13 mouse cellular contexts compared by ENCODE assay signal in genomic region chr12:85687217-85687533, GRCm38 (mm10). TPM values are rescaled to one million over a fixed set of nuclear protein-coding genes. Genes with fewer than 3 reads are reported as not detected.
DNase-seq lines count a peak whose midpoint lies in the region; ATAC-seq and TF ChIP-seq lines count a peak whose summit lies in the region.
"Had no signal": no experiment of that assay in that cellular context is flagged by ENCODE, and none has a peak within 500 bp of the region (broad histone marks: within the 10 kb centered on the region; RNA-seq: fewer than 3 reads in every experiment).

No protein-coding gene starts in this region.

- 66% methylated on average over 7 of the region's 7 CpGs for WGBS in heart, embryonic 16.5 days
- 15% methylated on average over 7 of the region's 7 CpGs for WGBS in thymus, adult 2 months
- 64% methylated on average over 7 of the region's 7 CpGs for WGBS in limb, embryonic 15.5 days
- 89% methylated on average over 7 of the region's 7 CpGs for WGBS in forebrain, embryonic 14.5 days

- H3K27me3 ChIP-seq in heart, embryonic 16.5 days (ENCODE audit: control insufficient read depth, insufficient read depth, low read length): no peaks in the 10 kb centered on the region
- no peaks in the 10 kb centered on the region; the same call in 1 of the 2 replicates for H3K27me3 ChIP-seq in thymus, adult 2 months (ENCODE audit: control insufficient read depth, insufficient read depth, low read length)
- peaks cover 3% of the 10 kb centered on the region; the same call in 1 of the 2 replicates for H3K27me3 ChIP-seq in limb, embryonic 15.5 days
- H3K27me3 ChIP-seq in forebrain, embryonic 14.5 days (replicated peaks; ENCODE audit: control insufficient read depth, insufficient read depth, low read length): no peaks in the 10 kb centered on the region

- peak overlapping the region; percentile 57 for H3K4me2 ChIP-seq in heart, embryonic 16.5 days (ENCODE audit: low read depth, low read length)
- peak overlapping the region; percentile 35 for H3K4me2 ChIP-seq in limb, embryonic 15.5 days
- no peak overlapping the region for H3K4me2 ChIP-seq in forebrain, embryonic 14.5 days (ENCODE audit: low read length)

- H3K4me3 ChIP-seq in heart, embryonic 16.5 days (ENCODE audit: low read length): peak overlapping the region; percentile 45
- peak overlapping the region; percentile 70 for H3K4me3 ChIP-seq in thymus, adult 2 months (ENCODE audit: control insufficient read depth, insufficient read depth, low read length)
- peak overlapping the region; percentile 23; the same call in 1 of the 2 replicates for H3K4me3 ChIP-seq in limb, embryonic 15.5 days
- no peak overlapping the region for H3K4me3 ChIP-seq in forebrain, embryonic 14.5 days (ENCODE audit: low read depth, low read length)
- H3K4me3 ChIP-seq: myocyte had no signal

- H3K9ac ChIP-seq in heart, embryonic 16.5 days (ENCODE audit: low read length): no peak overlapping the region; the same call in 1 of the 2 replicates
- no peak overlapping the region for H3K9ac ChIP-seq in limb, embryonic 15.5 days
- H3K9ac ChIP-seq in forebrain, embryonic 14.5 days (ENCODE audit: low read length): no peak overlapping the region

- DNase-seq in heart, postnatal 10 days: no peak
- DNase-seq in thymus, adult 2 months: no peak
- no peak for DNase-seq in thymus, postnatal 36 days
- DNase-seq in forebrain, embryonic 14.5 days (ENCODE audit: low spot score): no peak
- no peak for DNase-seq in cerebellum, adult 11 months
- no peak for DNase-seq in left cerebral cortex, adult 9 months (ENCODE audit: low spot score in 2 of 2)
- DNase-seq: adrenal gland, adult 2 months; cerebellum, adult 9-11 months; kidney, postnatal 10 days had no signal

- H3K9me3 ChIP-seq in heart, embryonic 16.5 days (replicated peaks; ENCODE audit: control insufficient read depth, low read length): no peaks in the 10 kb centered on the region; the same call in 1 of the 2 replicates
- H3K9me3 ChIP-seq in limb, embryonic 15.5 days: no peaks in the 10 kb centered on the region
- H3K9me3 ChIP-seq in forebrain, embryonic 14.5 days (replicated peaks; ENCODE audit: control insufficient read depth, low read length): no peaks in the 10 kb centered on the region
- H3K9me3 ChIP-seq: forebrain, embryonic 10.5 days had no signal

- H3K27ac ChIP-seq in heart, embryonic 16.5 days (ENCODE audit: low read length): no peak overlapping the region
- H3K27ac ChIP-seq in thymus, adult 2 months (ENCODE audit: control insufficient read depth, insufficient read depth, low read length): no peak overlapping the region; the same call in 1 of the 2 replicates
- H3K27ac ChIP-seq in limb, embryonic 15.5 days: no peak overlapping the region
- H3K27ac ChIP-seq in forebrain, embryonic 14.5 days (ENCODE audit: low read depth, low read length): no peak overlapping the region
- H3K27ac ChIP-seq: forebrain, embryonic 10.5 days had no signal

- TF ChIP-seq POLR2A in thymus, adult 2 months (IDR thresholded peaks at IDR 0.05; ENCODE audit: control insufficient read depth, extremely low read depth, insufficient read depth, low read length, poor library complexity): no peak

- H3K4me1 ChIP-seq in heart, embryonic 16.5 days (ENCODE audit: control insufficient read depth, insufficient read depth, low read length): peaks cover 22% of the 10 kb centered on the region
- H3K4me1 ChIP-seq in thymus, adult 2 months (replicated peaks; ENCODE audit: control insufficient read depth, insufficient read depth, low read length): peaks cover 18% of the 10 kb centered on the region
- no peaks in the 10 kb centered on the region for H3K4me1 ChIP-seq in limb, embryonic 15.5 days
- H3K4me1 ChIP-seq in forebrain, embryonic 14.5 days (ENCODE audit: control insufficient read depth, insufficient read depth, low read length): no peaks in the 10 kb centered on the region

- no peaks in the 10 kb centered on the region for H3K36me3 ChIP-seq in heart, embryonic 16.5 days (ENCODE audit: control insufficient read depth, insufficient read depth)
- no peaks in the 10 kb centered on the region for H3K36me3 ChIP-seq in thymus, adult 2 months (ENCODE audit: control insufficient read depth, insufficient read depth, low read length)
- H3K36me3 ChIP-seq in limb, embryonic 15.5 days: no peaks in the 10 kb centered on the region
- no peaks in the 10 kb centered on the region for H3K36me3 ChIP-seq in forebrain, embryonic 14.5 days (ENCODE audit: control insufficient read depth, insufficient read depth, low read length)
- H3K36me3 ChIP-seq: forebrain, embryonic 10.5 days had no signal

- no peak for ATAC-seq in heart, embryonic 16.5 days (replicated peaks; ENCODE audit: extremely low read depth, insufficient read depth, low FRiP score)
- ATAC-seq in limb, embryonic 15.5 days (ENCODE audit: insufficient number of reproducible peaks, low FRiP score, low TSS enrichment, low read depth): no peak
- ATAC-seq in forebrain, embryonic 14.5 days: no peak

- intact Hi-C loops in heart, postnatal 10 days (cut with DNase I): loop anchor here (5.0 kb wide), 1 partner anchor 40 kb away; no protein-coding TSS in a partner anchor

- TF ChIP-seq CTCF in thymus, adult 2 months (IDR thresholded peaks at IDR 0.05; ENCODE audit: borderline replicate concordance, control insufficient read depth, extremely low read depth, insufficient read depth, low read length, poor library complexity): no peak

RNA-seq across cellular contexts. Expression of gene Batf, which starts 0.7 kb away (rescaled TPM):
- 5.1 and 6.8 TPM in 2 replicates for polyA plus RNA-seq in heart, embryonic 16.5 days (2015; fragmentation: Nextera tagmentation; extraction: Ambion mirVana)
- 1 to 10 TPM in 1 of 2 experiments, under 1 TPM in 1; 0.93 to 1.1 TPM for total RNA-seq in heart, postnatal 10 days (2021)
- polyA plus RNA-seq in thymus, adult 2 months (2012; rRNA removed): 13.3 and 14.9 TPM in 2 replicates
- polyA plus RNA-seq in limb, embryonic 15.5 days (2015; fragmentation: Nextera tagmentation; extraction: Ambion mirVana): 4.1 and 5.9 TPM in 2 replicates
- 0.94 and 1.5 TPM in 2 replicates for polyA plus RNA-seq in forebrain, embryonic 14.5 days (2014; fragmentation: Nextera tagmentation; extraction: Ambion mirVana)
- polyA plus RNA-seq: myocyte had no signal

RNA-seq across cellular contexts. Expression of gene Flvcr2, which starts 59.2 kb away (rescaled TPM):
- 10.4 and 11.0 TPM in 2 replicates for polyA plus RNA-seq in heart, embryonic 16.5 days (2015; fragmentation: Nextera tagmentation; extraction: Ambion mirVana)
- total RNA-seq in heart, postnatal 10 days (2021): 1 to 10 TPM; 3.3 to 3.8 TPM
- polyA plus RNA-seq in thymus, adult 2 months (2012; rRNA removed): 0.22 and 0.47 TPM in 2 replicates
- 3.2 and 3.8 TPM in 2 replicates for polyA plus RNA-seq in limb, embryonic 15.5 days (2015; fragmentation: Nextera tagmentation; extraction: Ambion mirVana)
- polyA plus RNA-seq in forebrain, embryonic 14.5 days (2014; fragmentation: Nextera tagmentation; extraction: Ambion mirVana): 2.6 and 4.3 TPM in 2 replicates
